Mouse (Mus musculus) central nervous system, embryonic 14 days (tissue): ENCODE measurements around the gene E330014E10Rik. TPM values are rescaled to one million over a fixed set of nuclear protein-coding genes. Genes with fewer than 3 reads are reported as not detected.

Source experiments
- polyA plus RNA-seq: library from polyadenylated mRNA; depleted of rRNA; stranded (reverse); fragments of >200 nt; gene quantifications from 2 replicates; pipeline ENCODE4 v1.2.3, GENCODE M21; 2012; rRNA removed

E330014E10Rik gene
- not detected in 2 replicates for polyA plus RNA-seq

DNA sequence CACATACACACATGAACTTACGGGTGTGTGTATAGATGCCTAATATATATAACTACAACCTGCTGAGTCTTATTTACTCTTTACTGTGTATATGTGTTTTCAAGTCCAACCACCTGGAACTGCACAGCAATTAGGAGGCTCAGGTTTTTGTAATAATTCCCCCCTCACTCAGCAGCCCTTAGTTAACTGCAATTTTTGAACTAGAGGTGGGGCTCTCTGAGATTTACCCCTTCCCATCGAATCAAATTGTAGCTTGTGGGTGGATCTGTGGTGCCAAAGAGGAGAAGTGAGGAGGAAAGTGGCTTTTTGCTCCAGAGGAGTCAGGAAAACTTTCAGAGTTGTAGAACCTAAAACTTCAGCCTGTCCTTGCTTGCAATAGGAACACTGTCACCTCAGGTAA lies at the start of gene E330014E10Rik:
E330014E10Rik (plus strand) TSS at position 301 of the 400 bp plus-strand sequence.

DNA sequence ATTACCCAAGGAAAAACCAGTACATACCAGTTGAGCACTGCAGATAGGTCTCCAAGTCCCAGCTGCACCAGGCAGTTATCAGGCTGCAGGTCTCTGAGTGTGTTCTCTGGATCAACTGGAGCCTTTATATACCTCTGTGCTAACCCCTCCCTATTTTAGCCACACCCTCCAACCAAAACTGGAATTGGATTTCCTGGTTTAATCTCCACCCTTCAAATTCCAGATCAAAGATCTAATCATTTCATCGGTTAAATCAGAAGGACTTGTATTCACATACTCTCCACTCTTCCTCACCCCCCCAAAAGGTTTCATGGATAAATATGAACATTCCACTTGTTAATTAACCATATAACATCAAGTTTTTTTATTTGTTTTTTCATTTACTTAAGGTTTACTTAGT lies 39.7 kb upstream of the E330014E10Rik start, which contains the start of gene Gm7978:
Gm7978 (minus strand) TSS at position 101 of the 400 bp plus-strand sequence.

DNA sequence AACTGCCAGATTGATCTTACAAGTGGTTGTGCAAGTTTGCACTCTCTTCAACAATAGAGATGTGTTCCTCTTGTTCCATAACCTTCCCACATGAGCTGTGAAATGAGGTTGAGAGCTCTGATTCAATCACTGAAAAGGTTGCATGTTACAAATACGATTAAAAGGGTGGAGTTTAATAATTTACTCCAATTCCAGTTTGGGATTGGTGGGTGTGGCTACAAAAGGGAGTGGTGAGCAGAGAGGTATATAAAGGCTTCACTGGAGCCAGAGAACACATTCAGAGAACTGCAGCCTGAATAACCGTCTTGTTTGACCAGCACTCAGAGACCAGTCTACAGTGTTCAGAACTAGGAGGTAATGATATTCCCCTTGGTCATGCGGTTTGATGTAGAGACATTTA lies 34.1 kb upstream of the E330014E10Rik start, which contains the start of gene Gm7982:
Gm7982 (plus strand) TSS at position 301 of the 400 bp plus-strand sequence.

Other genes starting within 250 kb of the E330014E10Rik start
- not detected in 2 replicates for gene Gm7971, start 181.1 kb upstream of the E330014E10Rik start, polyA plus RNA-seq
- gene Gm7978, start 39.8 kb upstream of the E330014E10Rik start, polyA plus RNA-seq: not detected in 2 replicates
- gene Gm7982, start 34.0 kb upstream of the E330014E10Rik start, polyA plus RNA-seq: not detected in 2 replicates
- gene Cxcl13, start 181.0 kb downstream of the E330014E10Rik start, polyA plus RNA-seq: 0.05 and 1.4 TPM in 2 replicates